Mouse (Mus musculus) frontal cortex, adult 2 months (tissue): Measurements from ENCODE around the gene Sprtn. TPM values are rescaled to one million over a fixed set of nuclear protein-coding genes. Genes with fewer than 3 reads are reported as not detected.

ENCODE experiments used
- DNase-seq, 2 experiments: peaks; one replicate each; pipeline ENCODE4 v3.0.0; 2022; ENCODE audit warnings: low spot score in 1 of 2; ENCODE audit errors: extremely low spot score in 1 of 2
- polyA plus RNA-seq: library from polyadenylated mRNA; depleted of rRNA; stranded (reverse); fragments of >200 nt; gene quantifications from 2 replicates; pipeline ENCODE4 v1.2.3, GENCODE M21; 2012

Gene Sprtn
- polyA plus RNA-seq, 1 experiment, result 18.0 TPM

DNA sequence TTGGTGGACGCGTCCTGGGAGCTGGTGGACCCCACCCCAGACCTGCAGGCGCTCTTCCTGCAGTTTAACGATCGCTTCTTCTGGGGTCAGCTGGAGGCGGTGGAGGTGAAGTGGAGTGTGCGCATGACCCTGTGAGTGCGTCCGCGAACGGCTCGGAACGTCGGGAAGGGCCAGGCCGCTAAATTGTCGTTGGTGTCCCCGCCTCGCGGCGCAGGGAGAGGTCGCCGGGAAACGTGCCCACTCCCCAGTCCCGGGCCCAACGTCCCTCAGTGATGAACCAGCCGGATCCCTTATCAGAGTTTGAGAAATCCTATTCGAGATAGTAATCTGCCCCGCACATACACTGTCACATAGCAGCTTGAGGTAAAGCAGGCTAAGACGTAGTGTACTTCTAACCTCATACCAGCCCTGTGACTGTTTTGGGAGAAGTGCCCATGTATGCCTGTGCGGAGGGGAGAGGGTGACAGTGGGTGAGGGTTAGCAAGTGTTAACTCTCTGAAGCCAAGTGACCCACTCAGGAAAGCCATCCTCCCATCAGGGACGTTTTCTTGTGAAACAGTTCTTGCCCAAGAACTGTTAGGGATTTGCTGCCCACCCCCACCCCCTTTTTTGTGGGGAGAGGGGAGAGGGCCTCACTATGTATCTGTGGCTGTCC, 692 bp downstream of the Sprtn start:
- DNase-seq, result no peak

DNA sequence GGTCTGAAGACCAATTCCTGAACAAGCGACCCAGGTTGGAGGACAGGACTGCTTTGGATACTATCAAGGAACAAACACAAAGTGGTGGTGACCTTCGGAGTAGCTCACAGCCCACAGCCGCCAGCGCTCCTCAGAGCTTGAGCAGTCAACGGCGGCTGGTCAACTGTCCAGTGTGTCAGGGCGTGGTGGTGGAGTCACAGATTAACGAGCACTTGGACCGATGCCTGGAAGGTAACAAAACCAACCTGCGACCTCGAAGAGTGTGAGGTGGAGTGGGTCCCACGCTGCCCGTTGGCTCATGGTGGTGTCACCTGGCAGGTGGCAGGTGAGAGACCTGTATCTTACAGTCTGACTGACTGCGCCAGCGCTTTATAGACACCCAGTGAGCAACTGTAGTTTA, 5.5 kb downstream of the Sprtn start:
- no peak for DNase-seq

DNA sequence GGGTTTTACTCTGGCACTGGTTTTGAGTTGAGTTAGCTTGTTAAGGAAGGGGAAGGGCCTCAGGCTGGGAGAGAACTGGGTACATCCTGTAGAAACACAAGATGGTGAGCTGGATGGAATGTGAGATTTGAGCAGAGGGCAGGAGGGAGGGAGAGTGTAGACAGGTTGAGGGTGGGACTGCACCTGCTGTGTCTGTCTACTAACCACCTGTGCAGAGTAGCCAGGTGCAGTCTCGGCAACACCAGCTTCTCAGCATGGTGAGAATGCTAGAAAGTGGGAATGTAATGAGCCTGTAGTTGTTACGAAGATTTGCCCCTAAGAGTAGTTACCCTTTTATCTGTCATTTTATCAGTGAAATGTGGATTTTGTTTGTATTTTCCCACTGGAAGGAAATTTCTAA, 7.8 kb downstream of the Sprtn start:
- DNase-seq, result no peak

DNA sequence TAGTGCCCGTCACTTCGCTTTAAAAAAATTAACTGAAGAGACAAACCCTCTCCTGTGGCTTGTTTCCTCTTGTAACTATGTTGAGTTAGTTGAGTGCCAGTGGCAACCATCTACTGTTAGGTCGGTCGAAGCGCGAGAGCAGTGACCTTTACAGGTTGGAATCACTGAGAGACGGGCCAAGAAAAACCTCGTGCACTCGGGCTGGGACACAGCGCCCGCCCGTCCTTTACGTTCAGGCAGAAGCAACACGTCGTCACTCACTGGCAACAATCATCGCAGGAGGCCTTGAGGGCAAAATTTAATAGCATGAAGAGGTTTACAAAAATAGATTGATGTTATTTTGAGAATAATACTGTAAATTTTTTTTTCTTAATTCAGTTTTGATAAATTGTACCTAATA, 12.2 kb downstream of the Sprtn start:
- DNase-seq, result no peak

DNA sequence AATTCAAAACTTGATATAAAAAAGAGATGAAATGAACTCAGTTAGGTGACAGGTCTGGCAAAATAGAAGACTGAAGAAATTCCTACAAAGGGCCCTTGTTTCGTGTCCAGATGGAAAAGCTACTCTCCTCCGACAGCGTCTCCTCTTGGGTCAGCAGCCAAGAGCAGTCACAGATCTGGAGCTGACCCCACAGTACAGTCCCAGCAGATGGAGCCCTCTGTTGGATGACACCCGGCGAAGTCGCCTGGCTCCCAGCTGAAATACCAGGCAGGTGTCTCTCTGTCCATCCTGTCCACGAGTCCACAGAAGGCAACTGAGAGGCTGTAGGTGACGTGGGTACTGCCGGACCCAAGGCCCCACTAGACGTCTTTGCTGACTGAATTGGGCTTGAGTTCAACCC, 12.7 kb downstream of the Sprtn start:
- no peak for DNase-seq

- DNase-seq, result no peak
These were observed 14.5 kb downstream of the Sprtn start for GRCm38 (mm10) chr8:124911938-124912872.

- no peak for DNase-seq
These were observed 16.4 kb downstream of the Sprtn start for GRCm38 (mm10) chr8:124914061-124914460.

- no peak for DNase-seq
These were observed 20.2 kb downstream of the Sprtn start for GRCm38 (mm10) chr8:124917741-124918484.

- DNase-seq, result no peak
These were observed 23.9 kb downstream of the Sprtn start for GRCm38 (mm10) chr8:124921369-124922279.

- no peak for DNase-seq
These were observed 24.9 kb downstream of the Sprtn start for GRCm38 (mm10) chr8:124922490-124923089.

DNA sequence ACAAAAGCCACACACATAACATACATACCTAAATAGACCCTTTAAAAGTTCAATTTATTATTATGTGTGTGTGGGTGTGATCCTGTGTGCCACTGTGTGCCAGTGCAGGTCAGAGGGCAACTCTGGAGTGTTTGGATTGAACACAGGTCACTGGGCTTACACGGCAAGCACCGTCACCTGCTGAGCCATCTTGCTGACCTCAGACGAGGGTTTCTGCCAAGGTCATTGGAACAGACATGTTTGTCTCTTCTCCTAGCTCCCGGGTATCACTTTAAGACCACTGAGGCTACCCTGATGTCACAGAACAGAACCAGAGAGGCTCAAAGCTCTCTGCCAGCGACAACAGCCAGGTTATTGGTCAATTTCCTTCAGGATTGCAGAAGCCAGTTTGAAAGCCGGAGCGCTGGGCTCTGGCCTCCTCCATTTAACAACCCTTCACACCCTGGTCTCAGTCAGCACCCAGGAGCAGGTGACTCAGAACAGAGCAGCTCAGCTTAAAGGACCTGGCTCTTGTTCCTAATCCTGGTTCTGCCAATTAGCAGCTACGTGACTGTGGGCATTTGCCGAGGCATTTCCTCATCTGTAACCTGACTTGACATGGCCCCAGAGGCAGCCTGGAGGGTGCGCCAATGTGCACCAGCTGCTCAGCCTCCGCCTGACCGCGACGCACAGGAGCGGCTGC, 26.4 kb downstream of the Sprtn start:
- DNase-seq, result no peak

GRCm38 (mm10) chr8:124925544-124926266, 28.0 kb downstream of the Sprtn start:
- DNase-seq, result no peak

DNA sequence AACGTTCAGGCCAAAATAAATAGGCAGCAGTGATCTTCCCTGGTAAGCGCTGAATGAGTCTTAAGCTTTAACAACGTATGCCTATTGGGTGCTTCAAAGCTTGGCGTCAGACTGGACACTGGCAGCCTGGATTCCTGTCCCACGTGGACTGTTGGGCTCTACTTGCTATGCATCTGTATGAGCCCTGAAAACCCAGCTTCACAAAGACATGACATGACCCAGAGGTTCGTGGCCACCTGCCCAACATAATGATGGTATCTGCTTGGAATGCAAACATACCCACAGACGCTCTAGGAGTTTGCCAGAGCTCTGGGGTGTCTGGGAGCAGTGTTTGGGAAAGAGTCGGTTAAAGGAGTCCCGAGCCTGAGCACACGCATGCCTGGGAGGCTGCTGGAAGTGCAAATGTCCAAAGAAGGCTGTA, 28.7 kb downstream of the Sprtn start:
- no peak for DNase-seq

- DNase-seq, result no peak
These were observed 31.3 kb downstream of the Sprtn start for GRCm38 (mm10) chr8:124929006-124929405.

- peak in 1 of 2 experiments; percentile 47 for DNase-seq
These were observed 32.4 kb downstream of the Sprtn start for GRCm38 (mm10) chr8:124930086-124930485.

DNA sequence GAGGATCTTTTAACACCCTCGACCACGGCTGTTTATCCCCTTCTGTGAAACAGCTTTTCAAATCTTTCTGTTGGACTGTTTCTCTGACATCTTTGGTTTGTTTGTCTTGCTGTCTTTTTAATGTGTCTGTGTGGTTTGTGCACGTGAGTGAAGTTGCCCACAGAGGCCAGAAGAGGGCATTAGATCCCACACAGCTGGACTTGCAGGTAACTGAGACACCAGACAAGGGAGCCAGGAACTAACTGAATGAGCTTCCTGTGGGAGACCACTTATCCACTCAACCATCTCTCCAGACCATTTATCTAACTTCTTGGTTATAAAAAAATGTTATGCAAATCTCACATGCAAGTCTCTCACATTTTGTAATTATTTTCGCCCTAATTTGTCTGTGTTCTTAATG, 33.0 kb downstream of the Sprtn start:
- DNase-seq, result no peak

GRCm38 (mm10) chr8:124932435-124932834, 34.7 kb downstream of the Sprtn start:
- no peak for DNase-seq

- DNase-seq, result no peak
These were observed 37.4 kb downstream of the Sprtn start for GRCm38 (mm10) chr8:124935116-124935515.

- DNase-seq, result no peak
These were observed 39.0 kb downstream of the Sprtn start for GRCm38 (mm10) chr8:124936699-124937098.
